Mouse (Mus musculus) limb, embryonic 11.5 days (tissue): ENCODE measurements around the gene Foxe1. TPM values are rescaled to one million over a fixed set of nuclear protein-coding genes. Genes with fewer than 3 reads are reported as not detected.

Experiments used
- ATAC-seq: fragments of 200-750 bp; cut with Nextera tagmentation; 2 replicates; pipeline ENCODE4 v1.8.0; 2017; ENCODE audit warnings: low read depth; ENCODE audit not compliant: insufficient number of reproducible peaks, low FRiP score, low TSS enrichment
- DNase-seq: peaks from one replicate; pipeline ENCODE4 v3.0.0-alpha.2; 2015; ENCODE audit warnings: low spot score
- H3K27ac ChIP-seq: fragments of 300-500 bp; sonication (generic); replicated peaks from 2 replicates; pipeline ENCODE4 v1.5.1; 2014; ENCODE audit warnings: low read depth, mild to moderate bottlenecking, low read length
- H3K27me3 ChIP-seq: fragments of 300-500 bp; sonication (generic); 2 replicates; pipeline ENCODE4 v1.6.1; 2014; ENCODE audit warnings: mild to moderate bottlenecking, low read length, mixed read lengths; ENCODE audit not compliant: control insufficient read depth, insufficient read depth
- H3K36me3 ChIP-seq: fragments of 300-500 bp; sonication (generic); 2 replicates; pipeline ENCODE4 v1.6.1; 2014; ENCODE audit warnings: mild to moderate bottlenecking, low read length, moderate library complexity, mixed read lengths; ENCODE audit not compliant: control insufficient read depth, insufficient read depth
- H3K4me1 ChIP-seq: fragments of 300-500 bp; sonication (generic); 2 replicates; pipeline ENCODE4 v1.6.1; 2014; ENCODE audit warnings: low read length, mixed read lengths; ENCODE audit not compliant: control insufficient read depth, insufficient read depth
- H3K4me2 ChIP-seq: fragments of 300-500 bp; sonication (generic); 2 replicates; pipeline ENCODE4 v1.6.1; 2014; ENCODE audit warnings: low read depth, mild to moderate bottlenecking, moderate library complexity; ENCODE audit not compliant: severe bottlenecking
- H3K4me3 ChIP-seq: fragments of 300-500 bp; sonication (generic); 2 replicates; pipeline ENCODE4 v1.5.1; 2014; ENCODE audit warnings: low read depth, low read length
- H3K9ac ChIP-seq: fragments of 300-500 bp; sonication (generic); 2 replicates; pipeline ENCODE4 v1.6.1; 2014; ENCODE audit warnings: mild to moderate bottlenecking, low read length
- H3K9me3 ChIP-seq: fragments of 300-500 bp; sonication (generic); 2 replicates; pipeline ENCODE4 v1.6.1; 2016; ENCODE audit warnings: low read length; ENCODE audit not compliant: control insufficient read depth
- WGBS: fragments of 180-500 bp; shearing (Covaris S2); extraction: QIAGEN DNeasy Blood & Tissue Kit; methylation state at CpG from one replicate; pipeline ENCODE4 v1.1.7; 2014; 5-methylcytosine and 5-hydroxymethylcytosine counted together
- polyA plus RNA-seq: library from polyadenylated mRNA; unstranded; fragments of >200 nt; fragmentation: Nextera tagmentation; extraction: Ambion mirVana; gene quantifications from 2 replicates; pipeline ENCODE4 v1.2.1, GENCODE M21; 2014

Foxe1 gene
- not detected in 2 replicates for polyA plus RNA-seq

- Histone ChIP-seq H3K27ac (no peak within 1 kb of the TSS), H3K4me2 (peak within 1 kb of the TSS; percentile 31)
- no peak for ATAC-seq
Measured at GRCm38 (mm10) chr4:46343596-46344260, at the start of gene Foxe1. Gene Foxe1, plus strand, starts transcription at chr4:46343609.

GRCm38 (mm10) chr4:46304071-46304470 lies 39.3 kb upstream of the Foxe1 start:
- WGBS = 4% methylated on average over 8 of the region's 8 CpGs
- Histone ChIP-seq H3K4me3 (no peak overlapping the region), H3K27me3 (peaks cover 18% of the 10 kb centered on the region), H3K9me3 (no peaks in the 10 kb centered on the region), H3K9ac (no peak overlapping the region), H3K27ac (no peak overlapping the region), H3K4me1 (no peaks in the 10 kb centered on the region), H3K4me2 (peak overlapping the region; percentile 75; the same call in 1 of the 2 replicates), H3K36me3 (no peaks in the 10 kb centered on the region)
- DNase-seq (peak; percentile 27), ATAC-seq (no peak)

More at GRCm38 (mm10) chr4:46343596-46344260, at the start of gene Foxe1:
- Histone ChIP-seq H3K27me3 (peaks cover 94% of the 10 kb centered on the region), H3K9ac (0 out of 2 replicates have a peak within 1 kb of the TSS, but pooled peaks have one; percentile 22), H3K9me3 (no peaks in the 10 kb centered on the region), H3K4me1 (no peaks in the 10 kb centered on the region), H3K36me3 (no peaks in the 10 kb centered on the region), H3K4me3 (peak within 1 kb of the TSS; percentile 20)
- WGBS = under 1% methylated on average over 64 of the region's 70 CpGs
- DNase-seq = peak; percentile 57

GRCm38 (mm10) chr4:46304757-46305384 lies 38.5 kb upstream of the Foxe1 start:
- Histone ChIP-seq H3K9ac (peak overlapping the region; percentile 75), H3K4me3 (peak overlapping the region; percentile 70), H3K27ac (no peak overlapping the region), H3K4me2 (peak overlapping the region; percentile 75), H3K4me1 (no peaks in the 10 kb centered on the region), H3K36me3 (no peaks in the 10 kb centered on the region), H3K9me3 (no peaks in the 10 kb centered on the region), H3K27me3 (peaks cover 18% of the 10 kb centered on the region)
- DNase-seq = peak; percentile 80
- WGBS = 0% methylated on average over 61 of the region's 78 CpGs
- ATAC-seq = peak; percentile 82; the same call in 1 of the 2 replicates

GRCm38 (mm10) chr4:46305436-46305835 lies 38.0 kb upstream of the Foxe1 start:
- Histone ChIP-seq H3K9ac (no peak overlapping the region), H3K4me2 (peak overlapping the region; percentile 75; the same call in 1 of the 2 replicates), H3K27ac (no peak overlapping the region), H3K4me1 (no peaks in the 10 kb centered on the region), H3K36me3 (no peaks in the 10 kb centered on the region), H3K27me3 (peaks cover 18% of the 10 kb centered on the region), H3K9me3 (no peaks in the 10 kb centered on the region), H3K4me3 (peak overlapping the region; percentile 70)
- 22% methylated on average over 7 of the region's 7 CpGs for WGBS
- ATAC-seq (no peak), DNase-seq (no peak)

GRCm38 (mm10) chr4:46307341-46307740 lies 36.1 kb upstream of the Foxe1 start:
- no peak for DNase-seq
- Histone ChIP-seq H3K9me3 (no peaks in the 10 kb centered on the region), H3K36me3 (no peaks in the 10 kb centered on the region), H3K27ac (no peak overlapping the region), H3K9ac (no peak overlapping the region), H3K27me3 (peaks cover 18% of the 10 kb centered on the region), H3K4me1 (no peaks in the 10 kb centered on the region), H3K4me3 (no peak overlapping the region), H3K4me2 (no peak overlapping the region)
- ATAC-seq = no peak
- 69% methylated on average over 9 of the region's 9 CpGs for WGBS

GRCm38 (mm10) chr4:46307869-46308268 lies 35.5 kb upstream of the Foxe1 start:
- Histone ChIP-seq H3K4me1 (no peaks in the 10 kb centered on the region), H3K4me3 (no peak overlapping the region), H3K27me3 (peaks cover 18% of the 10 kb centered on the region), H3K27ac (no peak overlapping the region), H3K9me3 (no peaks in the 10 kb centered on the region), H3K9ac (no peak overlapping the region), H3K36me3 (no peaks in the 10 kb centered on the region), H3K4me2 (no peak overlapping the region)
- no peak for ATAC-seq
- 87% methylated on average over 7 of the region's 7 CpGs for WGBS
- no peak for DNase-seq

- no peaks in the 10 kb centered on the region for H3K27me3 ChIP-seq
- no peak overlapping the region for H3K27ac ChIP-seq
Measured at GRCm38 (mm10) chr4:46311631-46312030, 31.8 kb upstream of the Foxe1 start.

GRCm38 (mm10) chr4:46321730-46322389 lies 21.5 kb upstream of the Foxe1 start:
- Histone ChIP-seq H3K9me3 (no peaks in the 10 kb centered on the region), H3K27ac (no peak overlapping the region), H3K4me2 (no peak overlapping the region), H3K36me3 (no peaks in the 10 kb centered on the region), H3K4me3 (no peak overlapping the region), H3K27me3 (no peaks in the 10 kb centered on the region), H3K9ac (no peak overlapping the region), H3K4me1 (no peaks in the 10 kb centered on the region)
- 88% methylated on average over 13 of the region's 13 CpGs for WGBS
- DNase-seq (no peak), ATAC-seq (no peak)

More at GRCm38 (mm10) chr4:46311631-46312030, 31.8 kb upstream of the Foxe1 start:
- ATAC-seq (no peak), DNase-seq (no peak)
- Histone ChIP-seq H3K36me3 (no peaks in the 10 kb centered on the region), H3K4me1 (no peaks in the 10 kb centered on the region), H3K9me3 (no peaks in the 10 kb centered on the region), H3K4me2 (no peak overlapping the region), H3K9ac (no peak overlapping the region), H3K4me3 (no peak overlapping the region)
- 76% methylated on average over 2 of the region's 2 CpGs for WGBS
